Mouse (Mus musculus): ENCODE measurements around the gene Papln. TPM values are rescaled to one million over a fixed set of nuclear protein-coding genes. Genes with fewer than 3 reads are reported as not detected.

Papln gene
- total RNA-seq, 2 experiments from 2014 or later: 5.6 to 6.8 TPM

DNA sequence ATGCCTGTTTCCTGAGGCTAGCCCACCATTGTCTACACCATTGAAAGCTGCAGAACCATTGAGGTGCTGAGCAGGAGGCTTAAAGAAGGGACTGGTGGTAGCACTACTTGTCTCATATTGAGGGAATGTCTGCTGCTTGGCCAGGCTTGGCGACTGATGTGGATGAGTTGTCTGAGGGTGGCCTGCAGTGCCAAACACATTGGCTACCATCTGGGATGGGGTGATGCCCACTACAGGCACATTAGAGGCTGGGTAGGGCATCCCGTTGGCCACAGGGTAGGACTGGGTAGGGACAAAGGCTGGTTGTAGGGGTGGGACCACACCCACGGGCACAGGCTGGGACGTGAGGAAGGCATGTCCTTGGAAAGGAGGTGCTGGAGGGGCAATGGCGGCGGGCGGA is 32.2 kb downstream of the Papln start:
- intact Hi-C loops (cut with DNase I; ENCODE audit: low total_unique reads): loop anchor here (5.0 kb wide), 1 partner anchor 78 kb away; no protein-coding TSS in a partner anchor
- DNase-seq: no peak

DNA sequence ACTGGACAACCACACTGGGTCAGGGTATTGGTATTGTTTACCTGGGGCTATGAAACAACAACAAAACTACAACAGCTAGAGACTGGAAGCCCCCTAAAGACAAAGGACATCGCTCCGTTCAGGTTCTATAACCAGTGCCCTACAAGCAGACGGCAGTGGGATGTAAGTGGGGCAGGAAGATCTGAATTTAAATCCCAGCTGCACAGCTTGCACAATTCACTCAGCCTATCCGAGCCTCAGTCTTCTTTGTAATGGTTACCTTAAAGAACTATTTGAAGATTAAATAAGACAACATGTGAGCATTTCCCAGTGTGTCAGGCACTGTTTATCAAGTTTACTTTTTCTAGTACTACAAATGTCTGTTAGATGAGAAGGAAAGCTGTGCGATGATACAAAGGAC is 34.9 kb downstream of the Papln start:
- DNase-seq: no peak
- intact Hi-C loops (cut with DNase I; ENCODE audit: low total_unique reads): loop anchor here (5.0 kb wide), 1 partner anchor 81 kb away; no protein-coding TSS in a partner anchor

DNA sequence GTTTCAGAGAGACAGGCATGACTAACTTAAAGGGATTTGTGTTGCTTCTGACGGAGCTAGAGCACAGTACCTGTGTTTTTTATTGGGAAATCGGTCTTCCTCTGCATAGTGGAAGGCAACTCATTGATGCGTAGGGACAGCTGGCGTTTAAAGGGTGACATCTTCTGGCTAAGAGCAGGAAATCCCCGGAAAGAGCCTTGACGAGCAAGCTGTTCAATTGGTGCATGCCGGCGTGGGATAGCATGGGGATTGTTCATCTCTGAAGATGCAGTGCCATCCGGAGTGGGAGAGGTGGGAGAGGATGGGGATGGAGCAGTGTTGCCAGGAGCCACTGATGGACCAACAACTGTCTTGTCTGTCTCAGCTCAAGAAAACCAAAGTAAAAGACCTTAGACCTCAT is 37.5 kb downstream of the Papln start:
- intact Hi-C loops (cut with DNase I; ENCODE audit: low total_unique reads): no loop called here

DNA sequence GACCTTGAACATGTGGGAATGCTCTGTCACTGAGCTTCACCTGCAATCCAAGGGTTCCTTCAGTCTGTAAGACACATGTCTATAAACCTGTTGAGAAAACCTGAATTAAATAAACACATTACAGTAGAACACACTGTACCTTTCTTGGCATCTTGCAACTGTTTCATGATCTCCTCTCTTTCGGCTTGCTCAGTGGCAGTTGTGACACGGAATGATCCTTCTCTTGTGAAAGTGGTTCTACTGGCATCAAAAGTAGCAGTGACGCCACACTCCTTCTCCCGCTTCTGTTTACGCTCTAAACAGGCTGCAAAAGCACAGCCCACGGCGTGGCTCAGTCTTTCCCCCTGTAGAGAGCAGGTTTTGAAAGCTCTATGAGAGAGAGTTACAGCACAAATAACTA is 40.2 kb downstream of the Papln start:
- intact Hi-C loops (cut with DNase I; ENCODE audit: low total_unique reads): no loop called here
- DNase-seq: no peak

More for the DNA sequence above, 37.5 kb downstream of the Papln start:
- DNase-seq: no peak

DNA sequence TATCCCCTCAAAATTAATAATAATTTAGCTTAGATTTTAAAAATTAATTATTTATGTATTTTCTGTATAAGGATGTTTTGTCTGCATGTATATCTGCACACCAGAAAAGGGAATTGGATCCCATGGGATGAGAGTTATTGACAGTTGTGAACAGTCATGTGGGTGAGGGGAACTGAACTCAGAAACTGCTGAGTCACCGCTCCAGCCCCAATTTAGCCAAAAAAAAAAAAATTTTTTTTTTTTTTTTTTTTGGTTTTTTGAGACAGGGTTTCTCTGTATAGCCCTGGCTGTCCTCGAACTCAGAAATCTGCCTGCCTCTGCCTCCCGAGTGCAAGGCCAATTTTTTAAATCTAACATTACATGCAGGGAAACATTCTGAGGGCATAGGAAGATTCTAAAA is 48.5 kb downstream of the Papln start:
- intact Hi-C loops (cut with DNase I; ENCODE audit: low total_unique reads): no loop called here
- DNase-seq: no peak

DNA sequence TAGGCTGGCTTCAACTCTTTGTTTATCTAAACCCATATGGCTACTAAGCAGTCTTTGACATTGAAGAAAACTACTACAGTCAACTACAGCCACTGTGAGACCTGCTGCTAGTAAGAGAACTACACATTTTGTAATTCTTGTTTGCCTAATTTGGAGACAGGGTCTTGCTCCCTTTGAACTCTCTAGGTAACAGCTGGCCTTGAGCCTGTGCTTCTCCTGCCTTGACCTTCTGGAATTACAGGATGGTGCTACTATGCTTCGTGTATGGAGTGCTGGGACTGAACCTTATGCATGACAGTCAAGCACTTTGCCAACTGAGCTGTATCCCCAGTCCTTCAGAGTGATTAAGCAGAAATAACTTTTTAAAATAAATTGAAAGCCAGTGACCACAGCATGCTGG is 53.2 kb downstream of the Papln start:
- no peak for DNase-seq
- intact Hi-C loops (cut with DNase I; ENCODE audit: low total_unique reads): no loop called here

DNA sequence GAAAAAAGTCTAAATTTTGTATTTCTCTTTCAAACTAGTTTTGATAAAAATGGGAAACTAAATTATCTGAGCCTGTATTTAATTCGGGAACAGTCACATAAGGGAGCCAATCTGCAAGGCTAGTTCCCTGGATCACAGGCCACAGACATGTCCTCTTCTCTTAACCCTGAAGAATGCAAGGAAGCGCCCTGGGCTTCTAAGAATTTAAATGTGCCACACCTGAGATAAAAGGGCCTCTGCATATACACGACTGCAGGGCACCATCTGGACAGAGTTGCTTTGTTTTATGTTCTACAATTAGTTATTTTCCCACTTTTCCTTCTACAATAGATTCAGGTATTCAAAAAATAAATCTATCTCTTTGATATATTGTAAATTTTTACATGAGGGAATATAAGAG is 67.0 kb downstream of the Papln start:
- intact Hi-C loops (cut with DNase I; ENCODE audit: low total_unique reads): no loop called here
- DNase-seq: no peak

DNA sequence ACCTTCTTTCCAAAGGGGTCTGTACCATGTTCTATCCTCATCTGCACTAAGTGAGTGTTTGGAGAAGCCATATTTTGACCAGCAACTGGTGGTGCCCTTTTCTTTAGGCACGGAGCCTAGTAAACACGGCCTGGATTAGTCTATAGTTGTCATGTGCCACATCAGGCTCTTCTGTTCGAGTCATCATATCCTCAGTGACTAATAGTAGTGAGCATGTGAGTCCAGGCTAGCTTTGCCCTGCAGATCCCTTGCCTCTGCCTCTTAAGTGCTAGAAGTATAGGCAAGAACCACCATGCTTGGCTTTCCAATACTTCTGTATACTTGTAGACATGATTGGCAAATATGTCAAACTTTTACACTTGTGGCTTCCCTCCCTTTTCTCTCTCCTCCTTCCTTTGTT is 70.5 kb downstream of the Papln start:
- DNase-seq: no peak
- intact Hi-C loops (cut with DNase I; ENCODE audit: low total_unique reads): no loop called here

DNA sequence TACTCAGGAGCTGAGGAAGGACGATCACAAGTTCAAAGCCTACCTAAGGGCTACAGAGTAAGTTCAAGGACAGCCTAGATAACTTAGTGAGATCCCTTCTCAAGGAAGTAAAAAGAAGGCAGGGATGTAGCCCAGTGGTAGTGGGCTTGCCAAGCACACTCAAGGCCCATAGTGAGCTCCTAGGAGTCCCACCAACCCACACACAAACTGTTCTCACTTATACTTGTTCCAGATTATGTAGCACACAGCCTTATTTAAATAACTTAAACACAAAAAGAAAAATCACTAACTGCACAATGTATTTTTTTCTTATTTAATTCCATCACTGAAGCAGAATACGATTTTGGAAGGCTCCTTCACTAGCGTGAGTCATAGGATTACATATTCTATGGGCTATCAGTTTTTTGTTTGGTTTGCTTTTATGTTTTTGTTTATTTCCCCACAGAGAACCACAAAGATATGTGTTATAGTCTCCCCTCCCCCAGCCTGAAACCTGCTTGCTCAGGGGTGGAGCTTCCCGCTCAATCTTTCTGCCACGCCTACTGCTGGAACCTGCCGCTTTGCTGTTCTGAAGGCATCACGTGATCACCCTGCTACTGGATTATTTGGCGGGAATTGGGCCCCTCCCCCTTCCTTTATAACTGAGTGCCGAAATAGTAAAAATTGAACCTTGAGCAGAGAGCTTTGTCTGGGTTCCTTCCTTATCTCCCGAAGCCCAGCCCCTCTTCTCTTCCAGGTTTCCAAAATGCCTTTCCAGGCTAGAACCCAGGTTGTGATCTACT is 78.2 kb downstream of the Papln start:
- intact Hi-C loops (cut with DNase I; ENCODE audit: low total_unique reads): no loop called here
- DNase-seq: no peak

Other genes with a start within 250 kb of the Papln start
- 10 to 100 TPM; 21.2 to 25.8 TPM for gene Dcaf4, start 243.2 kb upstream of the Papln start, total RNA-seq (2021)
- 10 to 100 TPM; 14.1 to 19.1 TPM for gene Zfyve1, start 166.4 kb upstream of the Papln start, total RNA-seq (2021)
- 10 to 100 TPM; 42.3 to 49.0 TPM for gene Rbm25, start 132.4 kb upstream of the Papln start, total RNA-seq (2021)
- gene Psen1, start 75.5 kb upstream of the Papln start, total RNA-seq (2021): 10 to 100 TPM; 23.3 to 28.6 TPM
- 10 to 100 TPM; 16.4 to 16.7 TPM for gene Numb, start 158.3 kb downstream of the Papln start, total RNA-seq (2021)
- gene Riox1, start 187.0 kb downstream of the Papln start, total RNA-seq (2021): 1 to 10 TPM; 3.3 to 3.7 TPM
- not detected for gene Heatr4, start 221.2 kb downstream of the Papln start, total RNA-seq (2021)
- gene Acot2, start 224.2 kb downstream of the Papln start, total RNA-seq (2021): 10 to 100 TPM; 12.8 to 20.2 TPM
- 1 to 10 TPM; 5.7 to 8.0 TPM for gene Acot1, start 245.9 kb downstream of the Papln start, total RNA-seq (2021)

Measured in gastrocnemius, postnatal 14 days (tissue).